Mouse (Mus musculus): Measurements from ENCODE around the gene Rnf152. TPM values are rescaled to one million over a fixed set of nuclear protein-coding genes. Genes with fewer than 3 reads are reported as not detected.

The Rnf152 gene
- polyA plus RNA-seq, 1 experiment from 2014 or later = 24.2 TPM

DNA sequence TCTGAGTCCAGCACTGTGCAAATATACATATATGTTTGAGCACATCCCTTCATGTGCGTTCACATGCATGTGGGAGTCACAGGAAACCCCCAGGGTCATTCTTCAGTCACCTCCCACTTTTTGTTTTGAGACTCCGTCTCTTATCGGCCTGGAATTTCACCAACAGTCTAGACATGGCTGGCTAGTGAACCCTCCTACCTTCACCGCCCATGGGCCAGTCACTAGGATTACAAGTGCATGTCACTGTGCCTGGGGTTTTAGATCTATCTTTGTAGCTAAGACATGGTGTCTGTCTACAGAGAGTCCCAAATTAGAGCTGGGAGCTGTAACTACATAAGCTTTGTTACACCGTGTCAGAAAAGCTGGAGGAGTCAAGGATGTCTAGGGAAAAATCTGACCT, 69.6 kb downstream of the Rnf152 start:
- no peaks in the 10 kb centered on the region for H3K27me3 ChIP-seq (replicated peaks; ENCODE audit: control insufficient read depth, insufficient read depth, low read length)
- H3K4me3 ChIP-seq (ENCODE audit: low read length) = no peak overlapping the region
- H3K9me3 ChIP-seq (ENCODE audit: control insufficient read depth, low read length) = no peaks in the 10 kb centered on the region
- no peak overlapping the region for H3K9ac ChIP-seq (ENCODE audit: low read depth, low read length)
- 89% methylated on average over 5 of the region's 5 CpGs for WGBS
- no peak overlapping the region for H3K27ac ChIP-seq (ENCODE audit: low read depth, low read length)
- no peak overlapping the region for H3K4me2 ChIP-seq (ENCODE audit: low read length)
- H3K36me3 ChIP-seq (ENCODE audit: control insufficient read depth, insufficient read depth, low read length) = peaks cover 4% of the 10 kb centered on the region; the same call in 1 of the 2 replicates
- ATAC-seq = no peak
- H3K4me1 ChIP-seq (ENCODE audit: control insufficient read depth, insufficient read depth, low read depth, low read length) = no peaks in the 10 kb centered on the region

DNA sequence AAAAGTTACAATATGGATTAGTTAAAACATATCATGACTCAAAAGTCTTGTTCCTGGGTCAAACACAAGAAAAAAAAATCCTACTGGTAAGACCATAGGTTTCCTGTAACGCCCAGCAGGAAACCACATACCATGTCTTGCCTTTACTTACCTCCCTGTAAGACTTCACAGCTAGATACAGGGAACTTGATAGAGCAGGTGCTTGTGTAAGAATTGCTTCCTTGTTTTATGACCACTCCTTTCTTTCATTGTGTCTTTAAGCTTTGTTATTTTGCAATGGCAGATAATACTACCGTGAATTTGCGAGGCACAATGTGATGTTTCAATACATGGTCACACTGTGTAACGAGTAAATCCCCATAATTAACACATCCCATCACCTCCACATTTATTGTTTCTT, 71.5 kb downstream of the Rnf152 start:
- no peak for ATAC-seq
- H3K4me1 ChIP-seq (ENCODE audit: control insufficient read depth, insufficient read depth, low read depth, low read length) = no peaks in the 10 kb centered on the region
- no peak overlapping the region for H3K4me3 ChIP-seq (ENCODE audit: low read length)
- H3K9me3 ChIP-seq (ENCODE audit: control insufficient read depth, low read length) = no peaks in the 10 kb centered on the region
- 87% methylated on average over 4 of the region's 4 CpGs for WGBS
- no peak overlapping the region for H3K9ac ChIP-seq (ENCODE audit: low read depth, low read length)
- H3K36me3 ChIP-seq (ENCODE audit: control insufficient read depth, insufficient read depth, low read length) = peaks cover 4% of the 10 kb centered on the region; the same call in 1 of the 2 replicates
- H3K27me3 ChIP-seq (replicated peaks; ENCODE audit: control insufficient read depth, insufficient read depth, low read length) = no peaks in the 10 kb centered on the region
- H3K27ac ChIP-seq (ENCODE audit: low read depth, low read length) = no peak overlapping the region
- H3K4me2 ChIP-seq (ENCODE audit: low read length) = no peak overlapping the region

DNA sequence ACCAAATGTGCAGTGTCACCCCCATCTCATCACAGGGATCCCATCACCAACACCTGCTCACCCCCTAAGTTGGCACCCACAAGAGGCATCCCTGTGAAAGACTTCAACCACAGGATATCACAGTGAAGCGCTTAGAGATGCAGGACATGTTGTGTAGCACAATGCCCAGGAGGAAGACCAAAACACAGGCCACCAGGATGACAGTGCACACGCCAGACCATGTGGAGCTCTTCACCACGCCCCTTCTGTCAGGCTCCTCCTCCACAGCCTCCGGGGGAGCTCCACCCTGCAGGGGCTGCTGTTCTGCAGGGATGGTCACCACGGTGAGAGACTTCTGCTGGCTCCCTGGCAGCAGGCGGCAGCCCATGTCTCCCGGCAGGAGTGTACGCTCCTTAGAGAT, 72.4 kb downstream of the Rnf152 start:
- Histone ChIP-seq H3K9me3 (ENCODE audit: control insufficient read depth, low read length) (no peaks in the 10 kb centered on the region), H3K4me1 (ENCODE audit: control insufficient read depth, insufficient read depth, low read depth, low read length) (no peaks in the 10 kb centered on the region), H3K4me2 (ENCODE audit: low read length) (no peak overlapping the region), H3K27me3 (replicated peaks; ENCODE audit: control insufficient read depth, insufficient read depth, low read length) (no peaks in the 10 kb centered on the region), H3K27ac (ENCODE audit: low read depth, low read length) (no peak overlapping the region), H3K36me3 (ENCODE audit: control insufficient read depth, insufficient read depth, low read length) (peaks cover 4% of the 10 kb centered on the region; the same call in 1 of the 2 replicates), H3K4me3 (ENCODE audit: low read length) (no peak overlapping the region), H3K9ac (ENCODE audit: low read depth, low read length) (no peak overlapping the region)
- WGBS = 78% methylated on average over 8 of the region's 8 CpGs
- no peak for ATAC-seq

DNA sequence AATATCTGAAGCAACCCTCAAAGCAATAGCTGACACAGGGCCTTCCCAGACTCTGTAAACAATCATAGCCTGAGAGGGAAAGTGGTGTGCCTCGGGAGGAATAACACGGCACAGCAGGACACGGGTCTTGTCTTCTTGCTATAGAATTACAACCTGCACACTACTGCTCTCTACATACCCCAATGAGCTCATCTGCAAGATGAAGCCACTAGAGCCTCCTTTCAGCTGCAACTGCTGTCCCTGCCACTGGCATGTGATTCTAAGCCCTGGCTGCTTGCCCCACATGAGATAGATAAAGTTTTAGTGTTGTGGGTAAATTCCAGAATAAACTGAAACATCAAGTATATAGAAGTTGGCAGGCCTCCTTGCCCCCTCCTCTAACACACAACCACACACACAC, 75.2 kb downstream of the Rnf152 start:
- Histone ChIP-seq H3K27ac (ENCODE audit: low read depth, low read length) (no peak overlapping the region), H3K4me3 (ENCODE audit: low read length) (no peak overlapping the region), H3K27me3 (replicated peaks; ENCODE audit: control insufficient read depth, insufficient read depth, low read length) (no peaks in the 10 kb centered on the region), H3K9me3 (ENCODE audit: control insufficient read depth, low read length) (no peaks in the 10 kb centered on the region), H3K4me1 (ENCODE audit: control insufficient read depth, insufficient read depth, low read depth, low read length) (no peaks in the 10 kb centered on the region), H3K36me3 (ENCODE audit: control insufficient read depth, insufficient read depth, low read length) (peaks cover 4% of the 10 kb centered on the region; the same call in 1 of the 2 replicates), H3K9ac (ENCODE audit: low read depth, low read length) (no peak overlapping the region), H3K4me2 (ENCODE audit: low read length) (no peak overlapping the region)
- WGBS = 51% methylated on average over 3 of the region's 3 CpGs
- ATAC-seq = no peak

DNA sequence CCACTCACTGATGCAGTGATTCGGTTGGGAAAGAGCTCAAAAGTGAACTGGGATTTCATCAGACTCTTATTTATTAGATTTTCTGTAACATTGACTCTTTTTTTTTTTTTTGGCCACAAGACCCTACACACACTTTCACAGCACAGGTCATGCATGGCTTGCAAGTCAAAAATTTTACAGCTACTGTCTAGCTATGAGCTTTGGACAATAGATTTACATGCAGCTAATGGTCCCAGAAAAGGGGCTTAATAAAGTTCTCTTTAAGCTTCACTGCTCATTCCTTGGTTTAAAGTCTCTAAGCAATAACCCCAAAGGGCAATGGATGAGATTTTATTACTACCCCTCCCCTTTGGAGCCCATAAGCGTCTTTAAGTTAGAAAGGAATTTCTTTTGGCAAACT, 76.3 kb downstream of the Rnf152 start:
- H3K9me3 ChIP-seq (ENCODE audit: control insufficient read depth, low read length) = no peaks in the 10 kb centered on the region
- 77% methylated on average over 2 of the region's 2 CpGs for WGBS
- H3K27ac ChIP-seq (ENCODE audit: low read depth, low read length) = no peak overlapping the region
- H3K36me3 ChIP-seq (ENCODE audit: control insufficient read depth, insufficient read depth, low read length) = peaks cover 4% of the 10 kb centered on the region; the same call in 1 of the 2 replicates
- no peak for ATAC-seq
- no peaks in the 10 kb centered on the region for H3K27me3 ChIP-seq (replicated peaks; ENCODE audit: control insufficient read depth, insufficient read depth, low read length)
- H3K4me1 ChIP-seq (ENCODE audit: control insufficient read depth, insufficient read depth, low read depth, low read length) = no peaks in the 10 kb centered on the region
- H3K4me3 ChIP-seq (ENCODE audit: low read length) = no peak overlapping the region
- H3K9ac ChIP-seq (ENCODE audit: low read depth, low read length) = no peak overlapping the region
- no peak overlapping the region for H3K4me2 ChIP-seq (ENCODE audit: low read length)

DNA sequence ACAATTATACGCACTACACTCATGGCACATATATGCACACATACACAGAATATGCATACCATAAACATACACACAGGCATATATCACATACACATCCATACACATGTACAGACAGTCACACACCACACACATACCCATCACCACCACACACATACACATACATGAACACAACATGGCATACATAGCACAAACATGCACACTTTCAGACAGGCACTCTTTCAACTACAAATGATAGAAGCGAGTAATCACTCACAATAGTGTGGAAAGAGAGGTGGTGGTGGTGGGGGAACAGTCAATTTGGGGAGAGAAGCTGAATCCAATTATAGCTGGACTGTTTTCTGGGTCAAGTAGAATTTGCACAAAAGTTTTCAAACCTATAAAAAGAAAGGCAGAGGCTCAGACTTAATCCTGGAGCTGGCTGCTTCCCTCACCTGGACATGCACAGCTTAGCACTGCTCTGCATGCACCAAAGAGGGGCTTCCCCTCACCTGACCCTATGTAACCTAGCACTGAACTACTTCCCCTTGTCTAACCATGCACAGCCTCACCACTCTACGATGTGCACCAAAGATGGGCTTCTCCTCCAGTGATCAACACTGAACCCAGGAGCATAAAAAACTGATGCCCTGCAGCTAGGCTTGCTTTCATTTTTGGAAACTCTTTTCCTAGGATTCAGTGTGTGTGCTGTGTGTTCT, 81.9 kb downstream of the Rnf152 start:
- Histone ChIP-seq H3K9ac (ENCODE audit: low read depth, low read length) (no peak overlapping the region), H3K4me2 (ENCODE audit: low read length) (no peak overlapping the region), H3K9me3 (ENCODE audit: control insufficient read depth, low read length) (no peaks in the 10 kb centered on the region), H3K36me3 (ENCODE audit: control insufficient read depth, insufficient read depth, low read length) (no peaks in the 10 kb centered on the region), H3K4me1 (ENCODE audit: control insufficient read depth, insufficient read depth, low read depth, low read length) (no peaks in the 10 kb centered on the region), H3K27me3 (replicated peaks; ENCODE audit: control insufficient read depth, insufficient read depth, low read length) (no peaks in the 10 kb centered on the region), H3K27ac (ENCODE audit: low read depth, low read length) (no peak overlapping the region), H3K4me3 (ENCODE audit: low read length) (no peak overlapping the region)
- WGBS = 85% methylated on average over 3 of the region's 3 CpGs
- ATAC-seq = 0 out of 2 replicates have a peak, but pooled peaks have one; percentile 43

DNA sequence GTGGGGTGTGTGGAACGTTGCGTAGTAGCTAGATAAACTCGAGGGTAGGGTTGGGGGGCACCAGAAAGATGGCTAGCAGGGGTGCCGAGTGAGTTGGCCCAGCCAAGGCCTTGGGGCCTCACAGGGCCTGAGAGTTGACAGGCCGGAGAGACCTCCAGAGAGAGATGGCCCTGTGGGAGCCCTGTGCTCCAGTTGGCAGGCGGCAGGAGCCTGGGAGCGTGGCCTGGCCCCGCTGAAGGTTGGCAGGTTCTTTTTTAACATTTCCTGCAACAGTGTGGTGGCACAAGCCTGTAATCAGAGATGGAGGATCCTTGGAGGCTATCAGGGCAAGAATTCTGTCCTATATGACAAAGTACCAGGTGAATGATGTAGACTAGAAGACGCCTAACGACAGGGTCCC, 85.4 kb downstream of the Rnf152 start:
- Histone ChIP-seq H3K27me3 (replicated peaks; ENCODE audit: control insufficient read depth, insufficient read depth, low read length) (no peaks in the 10 kb centered on the region), H3K9me3 (ENCODE audit: control insufficient read depth, low read length) (no peaks in the 10 kb centered on the region), H3K4me3 (ENCODE audit: low read length) (no peak overlapping the region), H3K9ac (ENCODE audit: low read depth, low read length) (no peak overlapping the region), H3K27ac (ENCODE audit: low read depth, low read length) (no peak overlapping the region), H3K36me3 (ENCODE audit: control insufficient read depth, insufficient read depth, low read length) (no peaks in the 10 kb centered on the region), H3K4me1 (ENCODE audit: control insufficient read depth, insufficient read depth, low read depth, low read length) (no peaks in the 10 kb centered on the region), H3K4me2 (ENCODE audit: low read length) (no peak overlapping the region)
- WGBS = 92% methylated on average over 10 of the region's 10 CpGs
- no peak for ATAC-seq

DNA sequence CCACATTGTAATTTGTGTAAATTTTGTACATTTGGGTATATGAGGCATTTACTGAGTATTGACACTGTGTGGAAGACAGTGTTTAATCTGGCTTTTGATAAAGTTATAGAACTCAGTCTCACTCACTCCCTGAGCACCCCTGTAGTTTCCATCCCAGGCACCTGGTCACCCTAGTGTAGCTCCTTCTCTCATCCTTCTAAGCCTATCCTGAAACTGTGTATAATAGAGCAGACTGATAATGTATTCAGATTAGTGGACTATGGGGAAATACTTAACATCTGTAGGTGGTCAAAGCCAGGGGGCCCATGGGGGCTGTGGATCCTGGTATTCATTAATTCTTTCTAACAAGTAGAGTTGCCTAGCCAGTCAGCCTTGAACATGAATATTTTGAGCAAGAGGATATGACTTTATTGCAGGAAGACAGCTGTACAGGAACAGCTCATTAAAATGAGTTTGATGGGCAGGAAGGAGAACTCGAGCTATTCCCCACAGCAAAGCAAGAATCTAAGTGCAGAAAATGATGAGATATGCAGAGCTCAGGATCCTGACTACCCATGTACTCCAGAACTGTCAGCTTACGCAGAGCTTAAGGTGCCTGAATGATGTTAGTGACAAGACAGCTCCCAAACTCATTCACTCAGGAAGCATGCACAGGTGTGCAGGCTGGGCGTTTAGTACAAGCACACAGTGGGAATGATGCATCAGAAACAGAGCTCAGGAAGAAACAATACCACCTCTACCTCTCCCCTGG, 93.1 kb downstream of the Rnf152 start:
- H3K27me3 ChIP-seq (replicated peaks; ENCODE audit: control insufficient read depth, insufficient read depth, low read length) = no peaks in the 10 kb centered on the region
- H3K36me3 ChIP-seq (ENCODE audit: control insufficient read depth, insufficient read depth, low read length) = no peaks in the 10 kb centered on the region
- no peak overlapping the region for H3K27ac ChIP-seq (ENCODE audit: low read depth, low read length)
- H3K9me3 ChIP-seq (ENCODE audit: control insufficient read depth, low read length) = no peaks in the 10 kb centered on the region
- WGBS = 92% methylated on average over 3 of the region's 3 CpGs
- no peak overlapping the region for H3K9ac ChIP-seq (ENCODE audit: low read depth, low read length)
- no peak overlapping the region for H3K4me2 ChIP-seq (ENCODE audit: low read length)
- ATAC-seq = peak; percentile 42
- no peaks in the 10 kb centered on the region for H3K4me1 ChIP-seq (ENCODE audit: control insufficient read depth, insufficient read depth, low read depth, low read length)
- H3K4me3 ChIP-seq (ENCODE audit: low read length) = no peak overlapping the region

DNA sequence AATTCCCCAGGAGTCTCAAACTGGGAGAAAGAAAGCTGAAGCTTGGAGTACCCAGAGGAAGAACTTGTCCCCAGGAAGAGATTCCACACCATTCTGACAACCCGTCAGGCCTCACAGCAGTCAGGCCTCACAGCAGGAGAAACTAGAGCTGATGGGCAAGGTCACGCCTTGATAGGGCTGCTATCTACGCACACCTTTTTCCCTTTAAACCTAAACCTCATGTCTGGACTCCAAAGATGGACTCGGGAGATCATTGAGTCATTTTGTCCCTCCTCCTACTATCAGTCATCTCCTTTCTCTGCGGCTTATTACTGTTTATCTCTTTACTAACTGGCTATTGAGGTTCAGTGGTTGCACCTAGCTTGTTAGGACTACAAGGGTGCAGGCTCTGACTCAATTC, 96.3 kb downstream of the Rnf152 start:
- Histone ChIP-seq H3K27ac (ENCODE audit: low read depth, low read length) (no peak overlapping the region), H3K4me3 (ENCODE audit: low read length) (no peak overlapping the region), H3K4me2 (ENCODE audit: low read length) (no peak overlapping the region), H3K9ac (ENCODE audit: low read depth, low read length) (no peak overlapping the region), H3K9me3 (ENCODE audit: control insufficient read depth, low read length) (no peaks in the 10 kb centered on the region), H3K4me1 (ENCODE audit: control insufficient read depth, insufficient read depth, low read depth, low read length) (no peaks in the 10 kb centered on the region), H3K27me3 (replicated peaks; ENCODE audit: control insufficient read depth, insufficient read depth, low read length) (no peaks in the 10 kb centered on the region), H3K36me3 (ENCODE audit: control insufficient read depth, insufficient read depth, low read length) (no peaks in the 10 kb centered on the region)
- 91% methylated on average over 5 of the region's 5 CpGs for WGBS
- no peak for ATAC-seq

Measured in hindbrain, embryonic 16.5 days (tissue).